Mouse (Mus musculus): Measurements from ENCODE around the gene Nfib. TPM values are rescaled to one million over a fixed set of nuclear protein-coding genes. Genes with fewer than 3 reads are reported as not detected.

Nfib gene
- polyA plus RNA-seq, 1 experiment from 2014 or later = 204 TPM

GRCm38 (mm10) chr4:82585536-82585935 lies 120.0 kb downstream of the Nfib start:
- no peak for ATAC-seq
- WGBS = 54% methylated on average over 9 of the region's 9 CpGs
- Histone ChIP-seq H3K4me3 (no peak overlapping the region), H3K9ac (no peak overlapping the region), H3K27me3 (no peaks in the 10 kb centered on the region), H3K9me3 (replicated peaks) (no peaks in the 10 kb centered on the region), H3K4me2 (0 out of 2 replicates have a peak overlapping the region, but pooled peaks have one; percentile 1), H3K4me1 (peaks cover 32% of the 10 kb centered on the region), H3K36me3 (ENCODE audit: poor library complexity, severe bottlenecking) (no peaks in the 10 kb centered on the region), H3K27ac (no peak overlapping the region)

GRCm38 (mm10) chr4:82585056-82585455 lies 120.5 kb downstream of the Nfib start:
- ATAC-seq = no peak
- Histone ChIP-seq H3K36me3 (ENCODE audit: poor library complexity, severe bottlenecking) (no peaks in the 10 kb centered on the region), H3K9me3 (replicated peaks) (no peaks in the 10 kb centered on the region), H3K27me3 (no peaks in the 10 kb centered on the region), H3K27ac (peak overlapping the region; percentile 20; the same call in 1 of the 2 replicates), H3K4me1 (peaks cover 29% of the 10 kb centered on the region), H3K4me3 (no peak overlapping the region), H3K9ac (no peak overlapping the region), H3K4me2 (no peak overlapping the region)
- 25% methylated on average over 5 of the region's 5 CpGs for WGBS

- H3K27me3 ChIP-seq = no peaks in the 10 kb centered on the region
- H3K4me3 ChIP-seq = no peak overlapping the region
- no peaks in the 10 kb centered on the region for H3K36me3 ChIP-seq (ENCODE audit: poor library complexity, severe bottlenecking)
- WGBS = 18% methylated on average over 4 of the region's 4 CpGs
- peak overlapping the region; percentile 40; the same call in 1 of the 2 replicates for H3K27ac ChIP-seq
- ATAC-seq = peak; percentile 85
- no peak overlapping the region for H3K9ac ChIP-seq
- H3K4me1 ChIP-seq = peaks cover 24% of the 10 kb centered on the region
- no peak overlapping the region for H3K4me2 ChIP-seq
- H3K9me3 ChIP-seq (replicated peaks) = no peaks in the 10 kb centered on the region
Measured at GRCm38 (mm10) chr4:82584548-82584947, 121.0 kb downstream of the Nfib start.

- H3K9ac ChIP-seq = no peak overlapping the region
- no peaks in the 10 kb centered on the region for H3K36me3 ChIP-seq (ENCODE audit: poor library complexity, severe bottlenecking)
- 71% methylated on average over 7 of the region's 7 CpGs for WGBS
- H3K27me3 ChIP-seq = no peaks in the 10 kb centered on the region
- peak overlapping the region; percentile 13; the same call in 1 of the 2 replicates for H3K4me2 ChIP-seq
- H3K4me1 ChIP-seq = peaks cover 21% of the 10 kb centered on the region
- no peak overlapping the region for H3K4me3 ChIP-seq
- no peaks in the 10 kb centered on the region for H3K9me3 ChIP-seq (replicated peaks)
- peak overlapping the region; percentile 55; the same call in 1 of the 2 replicates for H3K27ac ChIP-seq
- ATAC-seq = no peak; the same call in 1 of the 2 replicates
Measured at GRCm38 (mm10) chr4:82573291-82573605, 132.3 kb downstream of the Nfib start.

- H3K27me3 ChIP-seq = no peaks in the 10 kb centered on the region
- no peaks in the 10 kb centered on the region for H3K36me3 ChIP-seq (ENCODE audit: poor library complexity, severe bottlenecking)
- no peaks in the 10 kb centered on the region for H3K9me3 ChIP-seq (replicated peaks)
- peak overlapping the region; percentile 55 for H3K27ac ChIP-seq
- WGBS = 46% methylated on average over 13 of the region's 13 CpGs
- H3K4me3 ChIP-seq = no peak overlapping the region
- peaks cover 21% of the 10 kb centered on the region for H3K4me1 ChIP-seq
- peak overlapping the region; percentile 13; the same call in 1 of the 2 replicates for H3K4me2 ChIP-seq
- H3K9ac ChIP-seq = no peak overlapping the region
- peak; percentile 87 for ATAC-seq
Measured at GRCm38 (mm10) chr4:82572410-82573290, 132.9 kb downstream of the Nfib start.

GRCm38 (mm10) chr4:82558816-82559215 lies 146.7 kb downstream of the Nfib start:
- Histone ChIP-seq H3K4me3 (no peak overlapping the region), H3K9ac (no peak overlapping the region), H3K9me3 (replicated peaks) (no peaks in the 10 kb centered on the region), H3K4me1 (peaks cover 11% of the 10 kb centered on the region), H3K4me2 (no peak overlapping the region), H3K27ac (no peak overlapping the region), H3K36me3 (ENCODE audit: poor library complexity, severe bottlenecking) (no peaks in the 10 kb centered on the region), H3K27me3 (no peaks in the 10 kb centered on the region)
- ATAC-seq = no peak
- 96% methylated on average over 2 of the region's 2 CpGs for WGBS

- Histone ChIP-seq H3K27ac (peak overlapping the region; percentile 57), H3K4me1 (peaks cover 11% of the 10 kb centered on the region), H3K9ac (no peak overlapping the region), H3K27me3 (no peaks in the 10 kb centered on the region), H3K9me3 (replicated peaks) (no peaks in the 10 kb centered on the region), H3K4me2 (peak overlapping the region; percentile 27), H3K4me3 (no peak overlapping the region), H3K36me3 (ENCODE audit: poor library complexity, severe bottlenecking) (no peaks in the 10 kb centered on the region)
- 54% methylated on average over 16 of the region's 16 CpGs for WGBS
- peak; percentile 69 for ATAC-seq
Measured at GRCm38 (mm10) chr4:82555673-82556171, 149.8 kb downstream of the Nfib start.

GRCm38 (mm10) chr4:82553658-82554057 lies 151.9 kb downstream of the Nfib start:
- Histone ChIP-seq H3K36me3 (ENCODE audit: poor library complexity, severe bottlenecking) (no peaks in the 10 kb centered on the region), H3K4me3 (no peak overlapping the region), H3K9me3 (replicated peaks) (no peaks in the 10 kb centered on the region), H3K4me1 (peaks cover 11% of the 10 kb centered on the region), H3K4me2 (no peak overlapping the region), H3K27ac (no peak overlapping the region), H3K9ac (no peak overlapping the region), H3K27me3 (no peaks in the 10 kb centered on the region)
- no peak for ATAC-seq
- 83% methylated on average over 3 of the region's 3 CpGs for WGBS

- Histone ChIP-seq H3K36me3 (ENCODE audit: poor library complexity, severe bottlenecking) (peaks cover 7% of the 10 kb centered on the region; the same call in 1 of the 2 replicates), H3K27ac (no peak overlapping the region), H3K9ac (no peak overlapping the region), H3K4me2 (no peak overlapping the region), H3K27me3 (no peaks in the 10 kb centered on the region), H3K4me1 (peaks cover 11% of the 10 kb centered on the region), H3K4me3 (no peak overlapping the region), H3K9me3 (replicated peaks) (no peaks in the 10 kb centered on the region)
- WGBS = 84% methylated on average over 7 of the region's 7 CpGs
- ATAC-seq = no peak
Measured at GRCm38 (mm10) chr4:82552238-82552637, 153.3 kb downstream of the Nfib start.

GRCm38 (mm10) chr4:82549762-82550380 lies 155.7 kb downstream of the Nfib start:
- H3K4me3 ChIP-seq = no peak overlapping the region
- H3K9me3 ChIP-seq (replicated peaks) = no peaks in the 10 kb centered on the region
- no peak overlapping the region for H3K27ac ChIP-seq
- no peaks in the 10 kb centered on the region for H3K27me3 ChIP-seq
- no peak for ATAC-seq
- peaks cover 7% of the 10 kb centered on the region; the same call in 1 of the 2 replicates for H3K36me3 ChIP-seq (ENCODE audit: poor library complexity, severe bottlenecking)
- WGBS = 74% methylated on average over 10 of the region's 10 CpGs
- H3K9ac ChIP-seq = no peak overlapping the region
- H3K4me2 ChIP-seq = no peak overlapping the region
- peaks cover 5% of the 10 kb centered on the region for H3K4me1 ChIP-seq

GRCm38 (mm10) chr4:82548247-82548646 lies 157.3 kb downstream of the Nfib start:
- WGBS = 83% methylated on average over 1 of the region's 1 CpGs
- ATAC-seq = no peak
- H3K4me1 ChIP-seq = peaks cover 17% of the 10 kb centered on the region
- no peak overlapping the region for H3K4me2 ChIP-seq
- H3K4me3 ChIP-seq = no peak overlapping the region
- H3K9me3 ChIP-seq (replicated peaks) = no peaks in the 10 kb centered on the region
- H3K36me3 ChIP-seq (ENCODE audit: poor library complexity, severe bottlenecking) = peaks cover 7% of the 10 kb centered on the region; the same call in 1 of the 2 replicates
- no peak overlapping the region for H3K27ac ChIP-seq
- H3K27me3 ChIP-seq = no peaks in the 10 kb centered on the region
- H3K9ac ChIP-seq = no peak overlapping the region

GRCm38 (mm10) chr4:82543936-82544335 lies 161.6 kb downstream of the Nfib start:
- Histone ChIP-seq H3K4me1 (peaks cover 47% of the 10 kb centered on the region), H3K4me3 (no peak overlapping the region), H3K9ac (no peak overlapping the region), H3K27ac (0 out of 2 replicates have a peak overlapping the region, but pooled peaks have one; percentile 17), H3K9me3 (replicated peaks) (no peaks in the 10 kb centered on the region), H3K36me3 (ENCODE audit: poor library complexity, severe bottlenecking) (peaks cover 7% of the 10 kb centered on the region; the same call in 1 of the 2 replicates), H3K4me2 (no peak overlapping the region), H3K27me3 (peaks cover 8% of the 10 kb centered on the region; the same call in 1 of the 2 replicates)
- WGBS = 68% methylated on average over 3 of the region's 3 CpGs
- ATAC-seq = no peak
